In the genomic region with DNA sequence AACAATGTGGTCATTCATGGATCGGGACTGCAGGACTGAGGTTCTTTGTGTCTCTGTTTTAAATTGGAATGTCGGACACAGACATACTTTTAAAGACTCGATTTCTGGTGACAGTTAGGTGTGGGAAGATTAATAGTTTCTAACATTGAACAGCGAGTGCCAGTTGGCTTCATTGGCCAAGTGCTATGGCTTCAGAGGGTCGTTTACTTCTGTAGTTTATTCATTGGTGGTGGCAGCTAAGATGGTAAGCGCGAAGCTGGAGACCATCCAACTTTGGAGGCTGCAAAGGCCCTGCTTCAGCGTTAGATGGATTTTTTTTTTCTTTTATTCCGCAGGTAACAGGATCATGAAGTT, we compare ENCODE assay signal across 8 mouse cellular contexts. TPM values are rescaled to one million over a fixed set of nuclear protein-coding genes. Genes with fewer than 3 reads are reported as not detected.
A peak's percentile ranks its signal among the peaks of the same experiment; 100 is the strongest.
DNase-seq lines count a peak whose midpoint lies in the region; ATAC-seq and TF ChIP-seq lines count a peak whose summit lies in the region.

No protein-coding gene starts in this region.

- under 1% methylated on average over 9 of the region's 9 CpGs for WGBS in heart, embryonic 13.5 days
- WGBS in hindbrain, postnatal 0 days: under 1% methylated on average over 9 of the region's 9 CpGs
- 6% methylated on average over 9 of the region's 9 CpGs for WGBS in midbrain, embryonic 11.5 days

- H3K9me3 ChIP-seq in heart, embryonic 13.5 days: no peaks in the 10 kb centered on the region
- H3K9me3 ChIP-seq in CH12.LX (replicated peaks; ENCODE audit: low read length): no peaks in the 10 kb centered on the region
- H3K9me3 ChIP-seq in hindbrain, postnatal 0 days (ENCODE audit: low read length): no peaks in the 10 kb centered on the region
- no peaks in the 10 kb centered on the region for H3K9me3 ChIP-seq in midbrain, embryonic 11.5 days (ENCODE audit: control insufficient read depth, low read length)

- H3K27ac ChIP-seq in heart, embryonic 13.5 days (replicated peaks): peak overlapping the region; percentile 94
- no peak overlapping the region for H3K27ac ChIP-seq in CH12.LX (ENCODE audit: insufficient read depth, low read depth)
- peak overlapping the region; percentile 96 for H3K27ac ChIP-seq in hindbrain, postnatal 0 days
- no peak overlapping the region; the same call in 1 of the 2 replicates for H3K27ac ChIP-seq in midbrain, embryonic 11.5 days (ENCODE audit: low read depth, low read length)

- DNase-seq in heart, adult 18-20 months: no peak
- no peak for DNase-seq in CH12.LX (ENCODE audit: extremely low read depth)
- DNase-seq in cerebellum, postnatal 10 days: peak; percentile 65 to 74
- DNase-seq in hindbrain, postnatal 0 days (ENCODE audit: low spot score): peak; percentile 73
- DNase-seq in midbrain, embryonic 11.5 days (ENCODE audit: low spot score, missing footprints): no peak
- DNase-seq in B cell, adult 2 months: no peak
- DNase-seq in layer of hippocampus, adult 18-20 months (ENCODE audit: low spot score in 2 of 2): no peak

- peak overlapping the region; percentile 84 for H3K4me3 ChIP-seq in heart, embryonic 13.5 days
- H3K4me3 ChIP-seq in CH12.LX (replicated peaks in 1 of 3; ENCODE audit: low read depth in 2 of 3, low read length in 2 of 3, poor library complexity in 1 of 3): peak overlapping the region; percentile 66 to 83 (median 77)
- peak overlapping the region; percentile 96 for H3K4me3 ChIP-seq in hindbrain, postnatal 0 days (ENCODE audit: low read length)
- H3K4me3 ChIP-seq in midbrain, embryonic 11.5 days (ENCODE audit: low read depth, low read length): peak overlapping the region; percentile 71

- H3K4me2 ChIP-seq in heart, embryonic 13.5 days: peak overlapping the region; percentile 72
- H3K4me2 ChIP-seq in CH12.LX (ENCODE audit: insufficient read depth, low read depth, poor library complexity, severe bottlenecking): peak overlapping the region; percentile 72
- H3K4me2 ChIP-seq in hindbrain, postnatal 0 days (ENCODE audit: low read depth, low read length): peak overlapping the region; percentile 68
- H3K4me2 ChIP-seq in midbrain, embryonic 11.5 days: peak overlapping the region; percentile 41

- 0 out of 2 replicates have a peak, but pooled peaks cover 7% of the 10 kb centered on the region for H3K36me3 ChIP-seq in heart, embryonic 13.5 days
- H3K36me3 ChIP-seq in CH12.LX (replicated peaks in 1 of 2; ENCODE audit: control insufficient read depth in 1 of 2, insufficient read depth in 1 of 2, low read length in 1 of 2): no peaks in the 10 kb centered on the region
- no peaks in the 10 kb centered on the region for H3K36me3 ChIP-seq in hindbrain, postnatal 0 days (ENCODE audit: insufficient read depth, low read length)
- no peaks in the 10 kb centered on the region for H3K36me3 ChIP-seq in midbrain, embryonic 11.5 days (ENCODE audit: control insufficient read depth, insufficient read depth, low read length)

- TF ChIP-seq CTCF in CH12.LX (conservative IDR thresholded peaks at IDR 0.05 in 1 of 2, IDR thresholded peaks at IDR 0.05 in 1 of 2; ENCODE audit: low read depth in 2 of 2, low read length in 2 of 2): no peak
- no peak for TF ChIP-seq CTCF in hindbrain, postnatal 0 days (IDR thresholded peaks at IDR 0.05; ENCODE audit: low read depth)

- no peaks in the 10 kb centered on the region for H3K79me2 ChIP-seq in CH12.LX (replicated peaks; ENCODE audit: control insufficient read depth, extremely low read depth, insufficient read depth, poor library complexity, severe bottlenecking)

- TF ChIP-seq POLR2A in CH12.LX (IDR thresholded peaks at IDR 0.05; ENCODE audit: low read depth, low read length): no peak

- ATAC-seq in heart, embryonic 13.5 days (ENCODE audit: extremely low read depth, insufficient number of reproducible peaks, low FRiP score, low TSS enrichment): no peak
- ATAC-seq in hindbrain, postnatal 0 days: no peak
- ATAC-seq in midbrain, embryonic 11.5 days (ENCODE audit: low FRiP score): no peak

- TF ChIP-seq RAD21 in CH12.LX (IDR thresholded peaks at IDR 0.05; ENCODE audit: low read depth, low read length): no peak

- TF ChIP-seq EP300 in CH12.LX (IDR thresholded peaks at IDR 0.05; ENCODE audit: low read length): no peak

- H3K27me3 ChIP-seq in heart, embryonic 13.5 days (replicated peaks): no peaks in the 10 kb centered on the region
- H3K27me3 ChIP-seq in CH12.LX (replicated peaks): no peaks in the 10 kb centered on the region
- H3K27me3 ChIP-seq in hindbrain, postnatal 0 days (ENCODE audit: insufficient read depth, low read length): no peaks in the 10 kb centered on the region
- no peaks in the 10 kb centered on the region for H3K27me3 ChIP-seq in midbrain, embryonic 11.5 days (ENCODE audit: control insufficient read depth, insufficient read depth, low read length)

- dilution Hi-C loops in CH12.LX (cut with MboI; ENCODE audit: extremely low pct_ligation_motif_present, extremely low pct_unique_long_range_greater_than_20kb, low sequenced_read_pairs): no loop called here

- peaks cover 20% of the 10 kb centered on the region for H3K4me1 ChIP-seq in heart, embryonic 13.5 days
- peaks cover 7 to 31% of the 10 kb centered on the region in 2 experiments for H3K4me1 ChIP-seq in CH12.LX (ENCODE audit: control insufficient read depth in 1 of 2, insufficient read depth in 2 of 2)
- H3K4me1 ChIP-seq in hindbrain, postnatal 0 days (ENCODE audit: insufficient read depth, low read length): peaks cover 17% of the 10 kb centered on the region; the same call in 1 of the 2 replicates
- peaks cover 6% of the 10 kb centered on the region; the same call in 1 of the 2 replicates for H3K4me1 ChIP-seq in midbrain, embryonic 11.5 days (ENCODE audit: control insufficient read depth, insufficient read depth, low read length)

- H3K9ac ChIP-seq in heart, embryonic 13.5 days: peak overlapping the region; percentile 85
- H3K9ac ChIP-seq in CH12.LX (ENCODE audit: insufficient read depth, low read depth): peak overlapping the region; percentile 53
- peak overlapping the region; percentile 79 for H3K9ac ChIP-seq in hindbrain, postnatal 0 days (replicated peaks; ENCODE audit: low read length)
- H3K9ac ChIP-seq in midbrain, embryonic 11.5 days (ENCODE audit: low read length): peak overlapping the region; percentile 86

- in situ Hi-C loops in CH12.LX (cut with MboI; ENCODE audit: low pct_ligation_motif_present, low pct_unique_long_range_greater_than_20kb, low sequenced_read_pairs): no loop called here

TF ChIP-seq in CH12.LX, 34 proteins besides CTCF, POLR2A, EP300 and RAD21:
- no peak for TF ChIP-seq MXI1 (IDR thresholded peaks at IDR 0.05; ENCODE audit: low read depth, low read length)
- no peak for TF ChIP-seq ZNF384 (IDR thresholded peaks at IDR 0.05; ENCODE audit: low read depth, low read length)
- no peak for TF ChIP-seq HCFC1 (IDR thresholded peaks at IDR 0.05; ENCODE audit: low read depth, low read length)
- no peak for TF ChIP-seq JUND (conservative IDR thresholded peaks at IDR 0.05; ENCODE audit: low read depth, low read length)
- no peak for TF ChIP-seq E2F4 (IDR thresholded peaks at IDR 0.05; ENCODE audit: insufficient replicate concordance, low read depth, low read length)
- no peak for TF ChIP-seq IRF4 (IDR thresholded peaks at IDR 0.05; ENCODE audit: low read depth, low read length)
- no peak for TF ChIP-seq MYC (IDR thresholded peaks at IDR 0.05; ENCODE audit: low read depth, low read length)
- no peak for TF ChIP-seq TCF12 (IDR thresholded peaks at IDR 0.05; ENCODE audit: low read depth, low read length)
- no peak for TF ChIP-seq ZMIZ1 (IDR thresholded peaks at IDR 0.05; ENCODE audit: low read depth, low read length)
- no peak for TF ChIP-seq KAT2A (IDR thresholded peaks at IDR 0.05; ENCODE audit: insufficient replicate concordance, low read length)
- no peak for TF ChIP-seq ELF1 (IDR thresholded peaks at IDR 0.05; ENCODE audit: low read depth, low read length)
- no peak for TF ChIP-seq RCOR1 (conservative IDR thresholded peaks at IDR 0.05; ENCODE audit: low read depth, low read length)
- TF ChIP-seq POLR2AphosphoS2 (IDR thresholded peaks at IDR 0.05; ENCODE audit: low read depth, low read length): no peak
- no peak for TF ChIP-seq CHD2 (IDR thresholded peaks at IDR 0.05; ENCODE audit: low read length)

RNA-seq across cellular contexts. Expression of a gene that starts 0.7 kb away (rescaled TPM):
- 39.1 and 41.5 TPM in 2 replicates for polyA plus RNA-seq in heart, embryonic 13.5 days (2015; fragmentation: Nextera tagmentation; extraction: Ambion mirVana)
- 10 to 100 TPM; 10.5 TPM for total RNA-seq in heart, adult 18-20 months (2021)
- total RNA-seq in CH12.LX (2012; rRNA removed): 15.0 and 19.3 TPM in 2 replicates
- 25.5 and 27.1 TPM in 2 replicates for total RNA-seq in CH12.LX (2014; rRNA removed)
- polyA plus RNA-seq in CH12.LX (2012; ENCODE audit: insufficient read length, low read depth): 13.0 and 13.1 TPM in 2 replicates
- total RNA-seq in hindbrain, postnatal 0 days (2014; rRNA removed): 135 and 145 TPM in 2 replicates
- polyA plus RNA-seq in hindbrain, postnatal 0 days (2015; fragmentation: Nextera tagmentation; extraction: Ambion mirVana): 117 and 119 TPM in 2 replicates
- 72.5 and 82.4 TPM in 2 replicates for polyA plus RNA-seq in midbrain, embryonic 11.5 days (2014; fragmentation: Nextera tagmentation; extraction: Ambion mirVana)
- total RNA-seq in layer of hippocampus, adult 18-20 months (2021): 10 to 100 TPM; 71.5 to 76.5 TPM

Comparison
In these comparisons a context has a peak if more than half of its experiments do, and no peak if none do; other contexts are left out.
1. H3K27ac ChIP-seq: peak in heart, embryonic 13.5 days (single experiment) and hindbrain, postnatal 0 days (single experiment); none in CH12.LX (single experiment) and midbrain, embryonic 11.5 days (single experiment).
2. DNase-seq: peak in cerebellum, postnatal 10 days (2 of 2) and hindbrain, postnatal 0 days (single experiment); none in heart, adult 18-20 months (0 of 2), CH12.LX (single experiment), midbrain, embryonic 11.5 days (single experiment), B cell, adult 2 months (0 of 2) and layer of hippocampus, adult 18-20 months (0 of 2).
3. Peak in every context shown above with its lines, with median percentiles within 50 percentile points of each other: H3K4me2 ChIP-seq, H3K4me3 ChIP-seq and H3K9ac ChIP-seq.